Mouse (Mus musculus): ENCODE measurements around the gene Hoxd11. TPM values are rescaled to one million over a fixed set of nuclear protein-coding genes. Genes with fewer than 3 reads are reported as not detected.
A peak's percentile ranks its signal among the peaks of the same experiment; 100 is the strongest.

The Hoxd11 gene
- polyA plus RNA-seq, 1 experiment from 2014 or later, result not detected

- peaks cover 35% of the 10 kb centered on the region for H3K4me1 ChIP-seq (replicated peaks)
- H3K36me3 ChIP-seq, result 0 out of 2 replicates have a peak, but pooled peaks cover 3% of the 10 kb centered on the region
- H3K9ac ChIP-seq, result peak overlapping the region; percentile 96
- peak; percentile 22; the same call in 1 of the 2 replicates for ATAC-seq (ENCODE audit: low FRiP score)
- no peaks in the 10 kb centered on the region for H3K9me3 ChIP-seq
- peak overlapping the region; percentile 83 for H3K4me2 ChIP-seq
- WGBS, result under 1% methylated on average over 42 of the region's 42 CpGs
- H3K4me3 ChIP-seq, result peak overlapping the region; percentile 51
- H3K27ac ChIP-seq, result peak overlapping the region; percentile 99
- H3K27me3 ChIP-seq, result peaks cover 78% of the 10 kb centered on the region
These were observed 56.7 kb downstream of the Hoxd11 start for GRCm38 (mm10) chr2:74735851-74736687.

MicroRNA genes within 50 kb of the gene (microRNA counts, 519-probe panel; counts per million panel counts)
- microRNA mmu-miR-10b, result 4,701 counts per million, percentile 79 among the panel's probes with 10 or more counts

Small RNA genes lying within 50 kb of the gene (microRNA-seq; reads per million reads assigned to microRNA genes)
- gene Gm44463 (not detected), gene Mir10b (42,102 reads per million, percentile 99 among the genes with 10 or more reads in this experiment)

Other genes starting within 250 kb of the Hoxd11 start
- 55.8 TPM in 2 replicates for gene Lnpk, start 100.1 kb upstream of the Hoxd11 start, polyA plus RNA-seq (2015; fragmentation: Nextera tagmentation; extraction: Ambion mirVana)
- 1.3 and 1.6 TPM in 2 replicates for gene Evx2, start 20.0 kb upstream of the Hoxd11 start, polyA plus RNA-seq (2015; fragmentation: Nextera tagmentation; extraction: Ambion mirVana)
- 0.16 TPM in 1 of 2 replicates, not detected in the other for gene Hoxd13, start 11.2 kb upstream of the Hoxd11 start, polyA plus RNA-seq (2015; fragmentation: Nextera tagmentation; extraction: Ambion mirVana)
- not detected in 2 replicates for gene Hoxd12, start 4.5 kb upstream of the Hoxd11 start, polyA plus RNA-seq (2015; fragmentation: Nextera tagmentation; extraction: Ambion mirVana)
- not detected in 2 replicates for gene Hoxd10, start 12.4 kb downstream of the Hoxd11 start, polyA plus RNA-seq (2015; fragmentation: Nextera tagmentation; extraction: Ambion mirVana)
- not detected in 2 replicates for gene Hoxd9, start 18.2 kb downstream of the Hoxd11 start, polyA plus RNA-seq (2015; fragmentation: Nextera tagmentation; extraction: Ambion mirVana)
- gene Hoxd8, start 25.1 kb downstream of the Hoxd11 start, polyA plus RNA-seq (2015; fragmentation: Nextera tagmentation; extraction: Ambion mirVana), result 0.79 and 1.5 TPM in 2 replicates
- gene Hoxd3, start 32.4 kb downstream of the Hoxd11 start, polyA plus RNA-seq (2015; fragmentation: Nextera tagmentation; extraction: Ambion mirVana), result 76.0 and 82.5 TPM in 2 replicates
- gene Hoxd4, start 32.4 kb downstream of the Hoxd11 start, polyA plus RNA-seq (2015; fragmentation: Nextera tagmentation; extraction: Ambion mirVana), result 4.1 and 4.2 TPM in 2 replicates
- gene Gm28230, start 47.2 kb downstream of the Hoxd11 start, polyA plus RNA-seq (2015; fragmentation: Nextera tagmentation; extraction: Ambion mirVana), result 1.3 and 1.5 TPM in 2 replicates
- 1.6 and 2.5 TPM in 2 replicates for gene Hoxd1, start 83.4 kb downstream of the Hoxd11 start, polyA plus RNA-seq (2015; fragmentation: Nextera tagmentation; extraction: Ambion mirVana)
- gene Mtx2, start 146.2 kb downstream of the Hoxd11 start, polyA plus RNA-seq (2015; fragmentation: Nextera tagmentation; extraction: Ambion mirVana), result 151 and 158 TPM in 2 replicates

Measured in hindbrain, embryonic 13.5 days (tissue).